Mouse (Mus musculus) stomach, adult 2 months (tissue): ENCODE measurements around the gene Gm8298. TPM values are rescaled to one million over a fixed set of nuclear protein-coding genes. Genes with fewer than 3 reads are reported as not detected.

Experiments
- polyA plus RNA-seq: library from polyadenylated mRNA; depleted of rRNA; stranded (reverse); fragments of >200 nt; gene quantifications from 2 replicates; pipeline ENCODE4 v1.2.3, GENCODE M21; 2012; rRNA removed

Gene Gm8298
- polyA plus RNA-seq, result not detected in 2 replicates

DNA sequence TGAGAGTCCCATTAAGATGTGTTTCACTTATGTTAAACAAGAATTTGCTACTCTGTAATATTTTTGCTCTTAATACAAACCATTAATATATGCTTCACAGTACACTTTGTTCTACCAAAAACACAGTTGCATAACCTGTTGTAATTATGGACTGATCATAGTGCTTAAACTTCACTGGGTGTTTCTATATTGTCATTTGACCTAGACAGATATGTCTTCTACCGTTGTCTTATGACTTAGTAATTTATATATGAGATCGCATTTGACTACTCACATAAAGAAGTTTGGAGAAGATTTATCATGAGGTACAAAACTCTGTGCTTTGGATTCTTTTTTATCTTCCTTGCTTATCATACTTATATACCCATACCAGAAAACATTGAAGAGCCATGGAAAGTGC, at the start of gene Gm8298:
TSS of gene Gm8298 (plus strand) at position 301 of the 400 bp plus-strand sequence.

DNA sequence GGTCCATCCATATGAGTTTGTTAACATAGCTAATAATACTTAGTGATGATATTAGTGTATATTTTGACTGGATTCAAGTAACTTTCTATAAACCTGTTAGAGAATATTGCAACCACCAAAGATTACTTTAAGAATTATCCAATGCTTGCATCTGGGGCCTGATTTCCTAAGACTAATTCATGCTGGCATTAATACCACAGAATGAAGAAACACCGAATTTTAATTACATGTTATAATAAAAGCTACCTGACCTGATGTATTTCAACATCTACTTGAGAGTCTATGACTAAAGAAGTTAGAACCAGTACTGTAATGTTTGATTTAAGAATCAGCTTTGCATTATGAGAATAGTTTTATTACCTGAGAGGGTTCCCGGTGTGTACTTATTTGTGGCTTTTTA, 64.1 kb downstream of the Gm8298 start, which contains the start of gene C130079G13Rik:
TSS of gene C130079G13Rik (plus strand) at position 301 of the 400 bp plus-strand sequence.

Other genes starting within 250 kb of the Gm8298 start
- gene Gm5538, start 131.3 kb upstream of the Gm8298 start, polyA plus RNA-seq, result not detected in 2 replicates
- gene C130079G13Rik, start 64.2 kb downstream of the Gm8298 start, polyA plus RNA-seq, result 0.08 and 0.11 TPM in 2 replicates
- gene Aadacl2, start 145.7 kb downstream of the Gm8298 start, polyA plus RNA-seq, result 0.72 and 1.0 TPM in 2 replicates
- gene Aadac, start 164.7 kb downstream of the Gm8298 start, polyA plus RNA-seq, result 0.98 and 1.9 TPM in 2 replicates
- 0.11 TPM in 1 of 2 replicates, not detected in the other for gene Sucnr1, start 220.8 kb downstream of the Gm8298 start, polyA plus RNA-seq